Mouse (Mus musculus) neural tube, embryonic 10.5 days (tissue): ENCODE measurements around the gene Lgr6.

Experiments used
- DNase-seq: peaks from one replicate; pipeline ENCODE4 v3.0.0-alpha.2; 2017; ENCODE audit warnings: low spot score; ENCODE audit errors: extremely low spot score

Lgr6 gene

GRCm38 (mm10) chr1:134962053-134962803, 142.8 kb downstream of the Lgr6 start, which contains the start of gene Ube2t:
Gene Ube2t, plus strand, starts transcription at chr1:134962565.
- DNase-seq = peak; percentile 91

- DNase-seq = no peak
These were observed 144.4 kb downstream of the Lgr6 start for GRCm38 (mm10) chr1:134960634-134961033.

GRCm38 (mm10) chr1:134955637-134956176, 149.4 kb downstream of the Lgr6 start, which contains the start of gene Ppp1r12b:
Gene Ppp1r12b, minus strand, starts transcription at chr1:134955942.
- peak; percentile 94 for DNase-seq

GRCm38 (mm10) chr1:134955050-134955636, 149.9 kb downstream of the Lgr6 start:
- DNase-seq = no peak

- DNase-seq = no peak
These were observed 155.1 kb downstream of the Lgr6 start for GRCm38 (mm10) chr1:134949946-134950345.

- no peak for DNase-seq
These were observed 157.5 kb downstream of the Lgr6 start for GRCm38 (mm10) chr1:134947590-134947989.

GRCm38 (mm10) chr1:134942898-134943297, 162.2 kb downstream of the Lgr6 start:
- DNase-seq = no peak

- no peak for DNase-seq
These were observed 164.2 kb downstream of the Lgr6 start for GRCm38 (mm10) chr1:134940863-134941262.

GRCm38 (mm10) chr1:134938233-134938632, 166.8 kb downstream of the Lgr6 start:
- DNase-seq = no peak

GRCm38 (mm10) chr1:134936335-134936734, 168.7 kb downstream of the Lgr6 start:
- no peak for DNase-seq
